Mouse (Mus musculus) small intestine, adult 2 months (tissue): ENCODE measurements around the gene Fkbp14.

Source experiments
- CTCF ChIP-seq: fragments of 200-500 bp; IDR thresholded peaks from 2 replicates; pipeline ENCODE4 v1.5.1; 2012; ENCODE audit warnings: low read depth, mild to moderate bottlenecking, control low read depth, inconsistent platforms, low read length, moderate library complexity, mixed read lengths; ENCODE audit not compliant: insufficient replicate concordance, insufficient read length; ENCODE audit errors: extremely low read depth
- POLR2A ChIP-seq: fragments of 200-500 bp; IDR thresholded peaks from 2 replicates; pipeline ENCODE4 v1.6.1; 2012; ENCODE audit warnings: low read depth, mild to moderate bottlenecking, control low read depth, inconsistent platforms, low read length, moderate library complexity

- TF ChIP-seq CTCF (no peak), POLR2A (no peak)
These were observed 48.6 kb downstream of the Fkbp14 start for GRCm38 (mm10) chr6:54548314-54549019.
